8 mouse cellular contexts compared by ENCODE assay signal in genomic region chr12:20990579-20990978, GRCm38 (mm10). TPM values are rescaled to one million over a fixed set of nuclear protein-coding genes. Genes with fewer than 3 reads are reported as not detected.
A peak's percentile ranks its signal among the peaks of the same experiment; 100 is the strongest.
DNase-seq lines count a peak whose midpoint lies in the region; ATAC-seq lines count a peak whose summit lies in the region.
"Not testable (repeated sequence)": the region's sequence is repeated elsewhere in the genome, so short reads cannot be mapped to it uniquely, and the experiment has no call there.

No protein-coding gene starts in this region.

- H3K9ac ChIP-seq in embryonic facial prominence, embryonic 11.5 days (replicated peaks; ENCODE audit: low read length) = peak overlapping the region; percentile 60
- H3K9ac ChIP-seq in hindbrain, embryonic 16.5 days (ENCODE audit: low read depth, low read length) = peak overlapping the region; percentile 66
- H3K9ac ChIP-seq in limb, embryonic 12.5 days (replicated peaks) = peak overlapping the region; percentile 78

- not testable (repeated sequence) for ATAC-seq in embryonic facial prominence, embryonic 11.5 days (replicated peaks; ENCODE audit: insufficient number of reproducible peaks, low FRiP score, low TSS enrichment, low read depth); hindbrain, embryonic 16.5 days; limb, embryonic 12.5 days (ENCODE audit: insufficient number of reproducible peaks, insufficient read depth, low FRiP score, low TSS enrichment, low read depth)

- peak overlapping the region; percentile 41 for H3K4me3 ChIP-seq in embryonic facial prominence, embryonic 11.5 days (ENCODE audit: low read depth, low read length)
- H3K4me3 ChIP-seq in hindbrain, embryonic 16.5 days (ENCODE audit: low read length) = peak overlapping the region; percentile 47
- peak overlapping the region; percentile 59 for H3K4me3 ChIP-seq in limb, embryonic 12.5 days (replicated peaks)

- not testable (repeated sequence) for H3K4me1 ChIP-seq in embryonic facial prominence, embryonic 11.5 days (ENCODE audit: control insufficient read depth, insufficient read depth, low read length); hindbrain, embryonic 16.5 days (ENCODE audit: control insufficient read depth, insufficient read depth, low read depth, low read length); limb, embryonic 12.5 days (replicated peaks)

- H3K27me3 ChIP-seq in embryonic facial prominence, embryonic 11.5 days (ENCODE audit: control insufficient read depth, insufficient read depth, low read length); hindbrain, embryonic 16.5 days (replicated peaks; ENCODE audit: control insufficient read depth, insufficient read depth, low read length); limb, embryonic 12.5 days: not testable (repeated sequence)

- not testable (repeated sequence) for H3K27ac ChIP-seq in embryonic facial prominence, embryonic 11.5 days (replicated peaks; ENCODE audit: low read depth, low read length)
- peak overlapping the region; percentile 63 for H3K27ac ChIP-seq in hindbrain, embryonic 16.5 days (ENCODE audit: low read depth, low read length)
- H3K27ac ChIP-seq in limb, embryonic 12.5 days = peak overlapping the region; percentile 70; the same call in 1 of the 2 replicates

- 0% methylated on average over 31 of the region's 52 CpGs for WGBS in embryonic facial prominence, embryonic 11.5 days
- WGBS in hindbrain, embryonic 16.5 days = under 1% methylated on average over 39 of the region's 52 CpGs
- 0% methylated on average over 49 of the region's 52 CpGs for WGBS in limb, embryonic 12.5 days

- not testable (repeated sequence) for H3K36me3 ChIP-seq in embryonic facial prominence, embryonic 11.5 days (replicated peaks; ENCODE audit: control insufficient read depth, insufficient read depth, low read depth, low read length); hindbrain, embryonic 16.5 days (ENCODE audit: control insufficient read depth, insufficient read depth, low read length); limb, embryonic 12.5 days

- peak; percentile 31 for DNase-seq in R1 (ENCODE audit: low read depth, low spot score)
- DNase-seq in embryonic facial prominence, embryonic 11.5 days (ENCODE audit: low spot score) = peak; percentile 0
- DNase-seq in gastrocnemius, postnatal 25 days = peak; percentile 4
- DNase-seq in mesoderm, embryonic 11.5 days (ENCODE audit: low read depth, low spot score) = peak; percentile 9
- peak; percentile 8 for DNase-seq in ovary, postnatal 36 days (ENCODE audit: low spot score)
- DNase-seq in testis, postnatal 14 days (ENCODE audit: low spot score) = peak; percentile 3

- not testable (repeated sequence) for H3K9me3 ChIP-seq in embryonic facial prominence, embryonic 11.5 days (replicated peaks; ENCODE audit: control insufficient read depth, low read length); hindbrain, embryonic 16.5 days (ENCODE audit: control insufficient read depth, low read length); limb, embryonic 12.5 days

- H3K4me2 ChIP-seq in embryonic facial prominence, embryonic 11.5 days (ENCODE audit: low read depth, low read length) = not testable (repeated sequence)
- H3K4me2 ChIP-seq in hindbrain, embryonic 16.5 days (ENCODE audit: low read length) = peak overlapping the region; percentile 33
- H3K4me2 ChIP-seq in limb, embryonic 12.5 days = peak overlapping the region; percentile 47

RNA-seq across cellular contexts. Expression of gene Asap2, which starts 0.3 kb away (rescaled TPM):
- 14.9 and 16.0 TPM in 2 replicates for polyA plus RNA-seq in embryonic facial prominence, embryonic 11.5 days (2014; fragmentation: Nextera tagmentation; extraction: Ambion mirVana)
- total RNA-seq in gastrocnemius, postnatal 25 days (2021) = 1 to 10 TPM; 4.2 to 4.8 TPM
- 10.2 and 11.4 TPM in 2 replicates for polyA plus RNA-seq in hindbrain, embryonic 16.5 days (2015; fragmentation: Nextera tagmentation; extraction: Ambion mirVana)
- 17.4 and 18.6 TPM in 2 replicates for polyA plus RNA-seq in limb, embryonic 12.5 days (2016; fragmentation: Nextera tagmentation; extraction: Ambion mirVana)
